Mouse (Mus musculus) ZHBTc4 (cell line): Measurements from ENCODE around the gene Frs2.
"Not testable (repeated sequence)": the region's sequence is repeated elsewhere in the genome, so short reads cannot be mapped to it uniquely, and the experiment has no call there.

Experiments
- DNase-seq: peaks from one replicate; pipeline ENCODE4 v3.0.0-alpha.2; 2011; ENCODE audit warnings: low read depth, low spot score

The Frs2 gene

DNA sequence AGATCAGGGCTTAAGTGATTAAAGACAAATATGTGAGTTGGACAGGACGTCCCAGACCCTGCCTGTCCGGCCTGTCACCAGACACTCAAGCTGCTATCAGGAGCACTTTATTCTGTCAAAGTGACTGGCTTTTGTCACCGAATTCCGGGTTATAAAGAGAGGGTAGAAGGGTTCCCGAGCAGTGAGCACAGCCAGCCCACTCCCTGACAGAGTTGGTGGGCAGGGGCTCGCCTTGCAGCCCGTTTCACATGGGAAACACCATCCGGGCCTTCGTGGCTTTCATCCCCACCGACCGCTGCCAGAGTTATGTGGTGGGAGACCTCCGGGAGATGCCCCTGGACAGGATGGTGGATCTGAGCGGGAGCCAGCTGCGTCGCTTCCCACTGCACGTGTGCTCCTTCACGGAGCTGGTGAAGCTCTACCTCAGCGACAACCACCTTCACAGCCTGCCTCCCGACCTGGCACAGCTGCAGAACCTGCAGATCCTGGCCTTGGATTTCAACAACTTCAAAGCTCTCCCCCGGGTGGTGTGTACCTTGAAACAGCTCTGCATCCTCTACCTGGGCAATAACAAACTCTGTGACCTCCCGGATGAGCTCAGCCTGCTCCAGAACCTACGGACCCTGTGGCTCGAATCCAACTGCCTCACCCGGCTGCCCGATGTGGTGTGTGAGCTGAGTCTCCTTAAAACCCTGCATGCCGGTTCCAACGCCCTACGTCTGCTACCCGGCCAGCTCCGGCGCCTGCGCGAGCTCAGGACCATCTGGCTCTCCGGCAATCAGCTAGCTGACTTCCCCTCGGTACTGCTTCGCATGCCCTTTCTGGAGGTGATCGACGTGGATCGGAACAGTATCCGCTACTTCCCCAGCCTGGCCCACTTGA is 102.9 kb downstream of the Frs2 start, which contains the start of gene Lrrc10:
Gene Lrrc10 (plus strand): TSS at position 167 of the 882 bp plus-strand sequence.
- peak; percentile 43 for DNase-seq

DNA sequence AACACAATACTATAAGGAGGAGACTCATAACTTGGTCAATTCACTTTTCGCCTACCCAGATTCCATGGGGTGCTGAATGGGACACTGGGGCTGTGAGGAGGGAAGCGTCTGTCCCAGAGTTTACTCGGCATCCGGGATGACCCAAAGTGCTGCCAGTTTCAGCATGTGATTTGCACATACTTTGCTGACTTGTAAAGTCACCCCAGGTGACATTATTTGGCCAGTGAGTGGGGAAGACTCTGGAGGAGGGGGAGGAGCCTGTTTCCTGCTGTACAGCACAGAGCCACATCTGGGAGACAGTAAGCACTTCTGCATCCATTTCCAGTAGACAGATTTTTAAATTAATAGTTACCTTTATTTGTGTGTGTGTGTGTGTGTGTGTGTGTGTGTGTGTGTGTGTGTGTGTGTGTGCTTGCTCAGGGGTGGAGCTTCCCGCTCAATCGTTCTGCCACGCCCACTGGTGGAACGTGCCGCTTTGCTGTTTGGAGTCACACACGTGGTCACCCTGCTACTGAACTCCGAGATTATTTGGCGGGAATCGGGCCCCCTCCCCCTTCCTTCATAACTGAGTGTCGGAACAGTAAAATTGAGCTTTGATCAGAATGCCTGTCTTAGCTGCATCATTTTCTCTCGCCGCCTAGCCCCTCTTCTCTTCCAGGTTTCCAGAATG is 104.7 kb downstream of the Frs2 start:
- DNase-seq = peak; percentile 73

DNA sequence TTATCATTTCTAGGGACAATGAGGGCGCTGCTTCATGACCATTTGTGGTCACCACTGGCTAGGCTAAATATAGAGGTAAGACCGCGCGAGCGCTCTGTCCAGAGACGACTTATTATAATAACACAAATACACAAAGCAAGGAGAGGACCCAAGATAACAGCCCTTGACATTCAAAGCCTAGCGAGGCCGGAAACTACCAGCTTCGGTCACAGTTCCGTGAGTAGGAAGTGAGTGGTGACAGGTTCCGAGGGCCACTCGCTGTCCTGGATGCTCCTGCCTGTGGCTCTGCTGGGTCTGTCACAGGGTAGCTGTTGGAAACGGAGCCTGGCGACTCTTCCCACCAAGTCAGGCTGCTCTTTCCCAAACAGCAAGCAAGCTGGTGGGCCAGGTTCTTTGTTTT is 106.0 kb downstream of the Frs2 start:
- DNase-seq = no peak

DNA sequence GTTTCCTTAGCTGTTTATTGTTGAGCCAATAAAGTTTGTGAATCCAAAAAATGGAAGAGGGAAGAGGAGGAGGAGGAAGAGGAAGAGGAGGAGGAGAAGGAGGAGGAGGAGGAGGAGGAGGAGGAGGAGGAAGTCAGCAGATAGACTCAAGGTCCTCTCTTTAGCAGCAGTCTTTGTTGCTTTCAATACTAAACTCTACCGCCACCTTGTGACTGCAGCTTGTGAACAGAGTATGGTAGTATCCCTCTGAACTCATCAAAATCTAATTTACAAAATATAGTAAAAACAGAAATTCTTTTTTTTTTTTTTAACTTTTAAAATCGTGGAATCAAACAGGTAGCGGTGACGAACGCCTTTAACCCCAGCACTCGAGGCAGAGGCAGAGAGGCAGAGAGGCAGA is 108.0 kb downstream of the Frs2 start:
- DNase-seq = no peak

DNA sequence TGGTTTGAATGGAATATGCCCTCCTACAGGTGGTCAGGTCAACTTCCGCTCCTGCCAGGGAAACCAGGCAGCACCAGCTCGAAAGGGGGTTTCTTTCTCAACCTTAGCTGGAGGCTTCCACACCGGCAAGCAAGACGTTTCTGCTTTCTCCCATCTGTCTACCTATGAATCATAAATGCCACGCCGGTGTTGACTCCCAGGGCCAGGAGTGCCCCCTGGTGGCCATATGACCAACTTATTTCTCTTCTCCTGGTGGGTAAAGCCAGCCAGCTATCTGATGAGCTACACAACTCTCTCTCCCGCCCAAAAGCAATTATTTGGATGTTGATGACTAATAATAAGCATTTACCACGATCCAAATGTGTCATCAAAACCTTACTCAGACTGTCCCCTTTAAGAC is 114.5 kb downstream of the Frs2 start:
- DNase-seq = peak; percentile 85

DNA sequence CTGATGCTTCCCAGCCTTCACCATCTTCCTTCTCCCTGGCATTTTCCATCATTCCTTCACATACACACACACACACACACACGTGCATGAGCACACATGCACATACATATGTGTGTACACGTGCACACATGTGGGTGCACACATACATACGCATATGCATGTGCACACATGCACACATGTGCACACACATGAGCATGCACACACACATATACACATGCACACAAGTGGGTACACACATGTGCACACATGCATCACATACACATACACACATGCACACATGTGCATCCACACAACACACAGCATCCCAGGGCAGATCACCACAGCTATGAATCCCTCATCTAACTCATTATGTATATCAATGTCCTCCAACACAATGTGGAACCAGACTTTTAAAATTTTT is 117.2 kb downstream of the Frs2 start:
- no peak for DNase-seq

DNA sequence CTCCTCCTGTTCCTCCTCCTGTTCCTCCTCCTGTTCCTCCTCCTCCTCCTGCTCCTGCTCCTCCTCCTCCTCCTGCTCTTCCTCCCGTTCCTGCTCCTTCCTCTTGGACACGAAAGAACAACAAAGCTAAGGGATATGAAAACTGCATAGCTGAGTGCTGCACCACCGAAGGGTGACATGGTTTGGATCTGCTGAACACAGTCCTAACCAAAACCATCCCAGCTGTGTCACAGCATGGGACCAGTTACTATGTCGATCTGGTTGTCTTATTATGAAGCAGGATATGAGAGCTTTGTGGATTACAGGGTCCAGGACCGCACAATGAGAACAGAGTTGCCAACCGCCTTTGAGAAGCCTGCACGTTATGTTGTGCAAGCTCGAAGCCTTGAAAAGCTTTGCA is 122.2 kb downstream of the Frs2 start:
- peak; percentile 53 for DNase-seq

DNA sequence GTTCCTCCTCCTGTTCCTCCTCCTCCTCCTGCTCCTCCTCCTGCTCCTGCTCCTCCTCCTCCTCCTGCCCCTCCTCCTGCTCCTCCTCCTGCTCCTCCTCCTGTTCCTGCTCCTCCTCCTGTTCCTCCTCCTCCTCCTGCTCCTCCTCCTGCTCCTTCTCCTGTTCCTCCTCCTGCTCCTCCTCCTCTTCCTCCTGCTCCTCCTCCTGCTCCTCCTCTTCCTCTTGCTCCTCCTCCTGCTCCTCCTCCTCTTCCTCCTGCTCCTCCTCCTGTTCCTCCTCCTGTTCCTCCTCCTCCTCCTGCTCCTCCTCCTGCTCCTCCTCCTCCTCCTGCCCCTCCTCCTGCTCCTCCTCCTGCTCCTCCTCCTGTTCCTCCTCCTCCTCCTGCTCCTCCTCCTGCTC is 122.6 kb downstream of the Frs2 start:
- not testable (repeated sequence) for DNase-seq

DNA sequence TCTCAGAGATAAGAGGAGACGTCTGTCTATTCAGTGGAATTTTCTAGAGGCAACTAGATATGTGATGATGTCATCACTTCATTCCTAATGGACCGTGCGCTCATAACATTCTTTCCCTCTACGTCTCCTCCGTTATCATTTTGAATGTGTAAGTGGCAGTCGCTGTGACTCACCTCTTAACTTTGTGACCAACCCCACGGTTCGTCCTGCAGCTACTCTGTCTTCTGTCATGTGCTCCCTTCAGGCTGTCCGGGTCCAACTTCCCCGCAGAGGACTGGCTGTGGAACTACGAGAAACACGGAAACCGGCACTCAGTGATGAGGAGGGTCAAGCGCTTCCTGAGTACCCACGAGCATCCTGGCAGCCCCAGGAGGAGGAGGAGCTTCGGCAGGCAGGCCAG is 124.6 kb downstream of the Frs2 start:
- DNase-seq = no peak

DNA sequence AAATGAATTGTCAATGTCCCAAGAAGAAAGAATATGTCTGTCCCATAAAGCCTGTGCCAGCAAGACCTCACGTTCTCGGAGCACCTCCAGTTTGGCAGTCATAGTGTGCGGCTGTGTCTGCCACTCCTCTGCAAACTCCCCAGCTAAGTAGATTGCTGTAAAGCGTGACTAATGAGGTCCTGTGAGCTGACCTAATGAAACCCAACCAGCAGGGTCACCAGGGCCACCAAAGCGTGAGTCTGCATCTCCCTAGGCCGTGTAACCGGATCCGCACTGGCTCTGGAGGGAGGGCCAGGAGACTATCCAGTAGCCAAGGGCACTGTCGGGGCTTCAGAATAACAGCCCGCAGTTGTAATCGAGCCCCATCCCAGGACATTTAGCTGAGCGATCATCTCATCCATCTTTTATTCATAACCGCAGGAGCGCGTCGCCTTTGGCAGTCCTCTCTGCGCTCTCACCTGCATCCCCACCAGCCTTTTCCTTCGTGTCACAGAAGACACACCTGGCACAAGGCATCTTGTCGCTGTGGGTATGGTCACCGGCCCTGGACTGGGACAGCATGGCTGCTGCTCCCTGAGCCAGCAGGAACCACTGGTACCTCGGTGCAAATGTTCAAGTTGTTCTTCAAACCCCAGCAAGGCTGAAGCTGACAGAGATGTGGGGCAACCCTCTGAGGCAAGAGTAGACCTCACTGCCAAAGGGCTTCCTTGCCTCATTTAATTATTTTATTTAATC is 127.1 kb downstream of the Frs2 start:
- DNase-seq = no peak
